Mouse (Mus musculus) heart, postnatal 0 days (tissue): ENCODE measurements around the gene Nid2. TPM values are rescaled to one million over a fixed set of nuclear protein-coding genes. Genes with fewer than 3 reads are reported as not detected.

ENCODE experiments used
- ATAC-seq: fragments of 200-750 bp; cut with Nextera tagmentation; 2 replicates; pipeline ENCODE4 v1.8.0; 2017; ENCODE audit warnings: low read depth, moderate number of reproducible peaks, moderate library complexity; ENCODE audit not compliant: insufficient read depth
- DNase-seq: peaks from one replicate; pipeline ENCODE4 v3.0.0-alpha.2; 2016; ENCODE audit warnings: low spot score
- H3K27ac ChIP-seq: fragments of 300-500 bp; sonication (generic); 2 replicates; pipeline ENCODE4 v1.5.1; 2014; ENCODE audit warnings: low read depth, mild to moderate bottlenecking
- H3K27me3 ChIP-seq: fragments of 300-500 bp; sonication (generic); 2 replicates; pipeline ENCODE4 v1.6.1; 2014; ENCODE audit warnings: low read length, mixed read lengths; ENCODE audit not compliant: control insufficient read depth, insufficient read depth
- H3K36me3 ChIP-seq: fragments of 300-500 bp; sonication (generic); replicated peaks from 2 replicates; pipeline ENCODE4 v1.6.1; 2014; ENCODE audit warnings: low read length, mixed read lengths; ENCODE audit not compliant: control insufficient read depth, insufficient read depth
- H3K4me1 ChIP-seq: fragments of 300-500 bp; sonication (generic); 2 replicates; pipeline ENCODE4 v1.6.1; 2014; ENCODE audit warnings: antibody characterized with exemption; ENCODE audit not compliant: control insufficient read depth, insufficient read depth
- H3K4me2 ChIP-seq: fragments of 300-500 bp; sonication (generic); 2 replicates; pipeline ENCODE4 v1.6.1; 2014; ENCODE audit warnings: low read depth, mild to moderate bottlenecking, low read length, moderate library complexity
- H3K4me3 ChIP-seq: fragments of 300-500 bp; sonication (generic); 2 replicates; pipeline ENCODE4 v1.5.1; 2014; ENCODE audit warnings: low read depth, low read length
- H3K9ac ChIP-seq: fragments of 300-500 bp; sonication (generic); replicated peaks from 2 replicates; pipeline ENCODE4 v1.6.1; 2014; ENCODE audit warnings: low read depth, low read length, mixed read lengths
- H3K9me3 ChIP-seq: fragments of 300-500 bp; sonication (generic); replicated peaks from 2 replicates; pipeline ENCODE4 v1.6.1; 2016; ENCODE audit warnings: low read length; ENCODE audit not compliant: control insufficient read depth
- CTCF ChIP-seq: IDR thresholded peaks from 2 replicates; pipeline ENCODE4 v1.5.1; 2016; ENCODE audit warnings: antibody characterized with exemption, control low read depth, low read depth
- EP300 ChIP-seq: IDR thresholded peaks from 2 replicates; pipeline ENCODE4 v1.6.1; 2016; ENCODE audit warnings: antibody characterized with exemption, low read depth
- WGBS: fragments of 180-500 bp; shearing (Covaris S2); extraction: QIAGEN DNeasy Blood & Tissue Kit; methylation state at CpG from one replicate; pipeline ENCODE4 v1.1.7; 2014; 5-methylcytosine and 5-hydroxymethylcytosine counted together
- polyA plus RNA-seq: library from polyadenylated mRNA; unstranded; fragments of >200 nt; fragmentation: Nextera tagmentation; extraction: Ambion mirVana; gene quantifications from 2 replicates; pipeline ENCODE4 v1.2.1, GENCODE M21; 2015
- total RNA-seq: library from RNA; depleted of rRNA; stranded (reverse); fragments of >200 nt; gene quantifications from 2 replicates; pipeline ENCODE4 v1.2.3, GENCODE M21; 2014; ENCODE audit warnings: low replicate concordance; rRNA removed

The Nid2 gene
- total RNA-seq (79.7 and 93.8 TPM in 2 replicates), polyA plus RNA-seq (40.9 and 47.7 TPM in 2 replicates)

DNA sequence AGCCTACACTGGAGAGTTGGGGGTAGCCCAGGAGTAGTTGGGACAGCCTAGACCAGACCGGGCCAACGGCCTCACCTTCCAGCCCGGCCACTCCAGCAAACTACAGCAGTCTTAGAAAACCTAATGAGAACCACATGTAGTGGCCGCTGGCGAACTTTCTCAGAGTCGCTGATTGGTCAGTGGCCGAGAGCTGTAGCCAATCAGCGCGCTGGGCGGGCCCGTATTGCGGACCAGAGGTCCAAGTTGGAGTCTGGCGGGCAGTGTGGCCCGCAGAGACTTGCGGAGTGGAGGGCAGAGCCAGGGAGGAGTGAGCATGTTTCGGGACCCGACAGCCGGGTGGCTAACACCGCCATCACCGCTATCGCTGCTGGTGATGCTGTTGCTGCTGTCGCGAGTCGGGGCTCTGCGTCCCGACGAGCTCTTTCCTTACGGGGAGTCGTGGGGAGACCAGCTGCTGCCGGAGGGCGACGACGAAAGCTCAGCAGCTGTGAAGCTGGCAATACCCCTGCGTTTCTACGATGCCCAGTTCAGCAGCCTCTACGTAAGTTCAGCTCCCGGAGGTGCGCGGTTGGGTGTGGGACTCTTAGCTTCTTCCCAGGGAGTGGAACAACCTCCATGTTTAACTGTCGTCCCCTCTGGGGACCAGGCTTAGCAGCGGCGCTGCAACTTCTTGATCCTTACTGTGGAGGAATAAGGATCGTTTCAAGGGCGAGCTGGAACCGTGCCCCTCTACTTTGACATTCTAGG, at the start of gene Nid2:
TSS of gene Nid2 (plus strand) at position 241 of the 747 bp plus-strand sequence.
- DNase-seq (peak; percentile 91), ATAC-seq (peak; percentile 95)
- Histone ChIP-seq H3K36me3 (peaks cover 9% of the 10 kb centered on the region), H3K4me3 (peak within 1 kb of the TSS; percentile 68), H3K4me2 (peak within 1 kb of the TSS; percentile 83), H3K27ac (peak within 1 kb of the TSS; percentile 83), H3K4me1 (peaks cover 11% of the 10 kb centered on the region), H3K27me3 (no peaks in the 10 kb centered on the region), H3K9ac (peak within 1 kb of the TSS; percentile 51), H3K9me3 (no peaks in the 10 kb centered on the region)
- TF ChIP-seq CTCF (no peak), EP300 (no peak)
- WGBS: under 1% methylated on average over 45 of the region's 45 CpGs

DNA sequence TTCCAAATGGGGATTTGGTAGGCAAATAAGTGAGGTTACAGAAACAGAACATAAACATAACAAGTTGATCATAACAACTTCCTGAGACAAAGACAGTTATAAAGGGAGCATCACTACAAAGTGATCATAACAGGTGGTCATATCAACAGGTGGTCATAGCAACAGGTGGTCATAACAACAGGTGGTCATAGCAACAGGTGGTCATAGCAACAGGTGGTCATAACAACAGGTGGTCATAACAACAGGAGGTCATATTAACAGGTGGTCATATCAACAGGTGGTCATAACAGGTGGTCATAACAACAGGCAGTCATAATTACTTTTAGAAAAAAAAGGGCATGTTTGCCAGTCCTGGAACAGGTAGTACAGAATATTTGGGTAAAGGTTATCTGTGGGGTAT, 49.5 kb upstream of the Nid2 start:
- TF ChIP-seq CTCF (no peak), EP300 (no peak)
- ATAC-seq: no peak
- no peak overlapping the region for H3K4me3 ChIP-seq
- H3K4me1 ChIP-seq: no peaks in the 10 kb centered on the region
- no peak overlapping the region for H3K9ac ChIP-seq
- H3K27ac ChIP-seq: no peak overlapping the region
- DNase-seq: no peak
- H3K4me2 ChIP-seq: no peak overlapping the region
- 0 out of 2 replicates have a peak, but pooled peaks cover 3% of the 10 kb centered on the region for H3K9me3 ChIP-seq
- no peaks in the 10 kb centered on the region for H3K27me3 ChIP-seq
- H3K36me3 ChIP-seq: no peaks in the 10 kb centered on the region

DNA sequence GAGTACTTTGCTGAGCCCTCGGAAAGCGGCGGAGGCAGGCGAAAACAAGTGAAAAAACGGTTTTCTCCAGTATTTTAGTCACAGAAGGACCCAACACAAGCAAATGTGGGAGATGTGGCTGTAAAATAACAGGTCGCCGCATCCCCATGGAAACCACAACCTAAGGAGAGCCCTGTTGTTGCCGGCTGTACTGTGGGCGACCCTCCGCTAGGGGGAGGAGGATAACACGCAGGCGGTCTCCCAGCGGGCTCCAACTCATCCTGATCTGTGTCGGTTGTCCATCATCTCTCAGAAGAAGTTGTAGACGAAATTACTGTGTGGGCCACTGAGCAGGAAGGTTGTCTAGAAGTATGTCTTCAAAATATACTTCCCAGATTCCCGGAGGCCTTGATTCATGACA, 45.4 kb upstream of the Nid2 start:
- Histone ChIP-seq H3K9ac (no peak overlapping the region), H3K4me1 (peaks cover 9% of the 10 kb centered on the region; the same call in 1 of the 2 replicates), H3K27ac (no peak overlapping the region), H3K4me3 (no peak overlapping the region), H3K4me2 (no peak overlapping the region; the same call in 1 of the 2 replicates), H3K27me3 (no peaks in the 10 kb centered on the region), H3K9me3 (0 out of 2 replicates have a peak, but pooled peaks cover 3% of the 10 kb centered on the region), H3K36me3 (no peaks in the 10 kb centered on the region)
- DNase-seq (peak; percentile 55), ATAC-seq (peak; percentile 65; the same call in 1 of the 2 replicates)
- 8% methylated on average over 16 of the region's 16 CpGs for WGBS
- TF ChIP-seq EP300 (no peak), CTCF (peak; percentile 83)

DNA sequence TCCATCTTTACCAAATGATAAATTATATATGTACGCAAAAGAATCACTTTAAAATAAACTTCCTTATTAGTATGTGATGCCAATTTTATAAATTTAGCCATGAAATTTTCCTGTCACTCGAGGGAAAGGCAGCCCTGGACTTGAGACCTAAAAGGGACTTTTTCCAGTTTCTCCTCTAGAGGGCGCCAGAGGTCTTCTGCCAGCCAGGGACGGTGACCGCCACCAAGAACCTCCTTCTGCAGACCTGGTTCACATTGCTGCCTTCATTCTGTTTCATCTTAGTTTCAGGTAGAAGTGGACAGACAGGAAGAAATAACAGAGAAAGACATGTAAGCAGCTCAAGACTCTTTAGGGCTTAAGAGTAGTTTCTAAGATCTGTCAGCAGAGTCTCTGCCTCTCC, 44.6 kb upstream of the Nid2 start:
- H3K4me1 ChIP-seq: peaks cover 9% of the 10 kb centered on the region; the same call in 1 of the 2 replicates
- ATAC-seq: peak; percentile 58
- peak overlapping the region; percentile 67; the same call in 1 of the 2 replicates for H3K27ac ChIP-seq

DNA sequence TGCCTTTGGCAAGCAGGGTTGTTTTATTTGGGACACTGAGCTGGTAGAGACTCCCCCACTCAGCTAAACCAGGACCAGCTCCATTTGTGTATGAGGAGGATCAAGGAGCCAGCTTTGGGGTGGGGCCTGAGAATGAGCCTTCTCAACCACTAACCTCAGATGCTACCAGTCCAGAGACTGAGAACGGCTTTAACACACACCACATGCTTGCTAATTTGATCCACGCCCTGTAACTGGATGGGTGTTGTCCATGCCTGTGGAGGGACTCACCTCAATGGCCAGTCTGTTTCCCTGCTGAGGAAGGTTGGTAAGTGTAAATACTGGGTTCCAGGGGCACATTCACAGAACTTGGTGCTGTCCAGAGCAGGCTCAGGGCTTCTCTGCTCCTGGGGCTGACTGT, 44.1 kb upstream of the Nid2 start:
- TF ChIP-seq EP300 (no peak), CTCF (no peak)
- 60% methylated on average over 2 of the region's 2 CpGs for WGBS
- H3K9me3 ChIP-seq: 0 out of 2 replicates have a peak, but pooled peaks cover 3% of the 10 kb centered on the region
- no peak overlapping the region; the same call in 1 of the 2 replicates for H3K4me2 ChIP-seq
- H3K27me3 ChIP-seq: no peaks in the 10 kb centered on the region
- ATAC-seq: no peak
- peak overlapping the region; percentile 67 for H3K27ac ChIP-seq
- H3K9ac ChIP-seq: no peak overlapping the region
- DNase-seq: no peak
- peaks cover 14% of the 10 kb centered on the region for H3K4me1 ChIP-seq
- H3K4me3 ChIP-seq: no peak overlapping the region
- no peaks in the 10 kb centered on the region for H3K36me3 ChIP-seq

More for the DNA sequence above, 44.6 kb upstream of the Nid2 start:
- Histone ChIP-seq H3K4me3 (no peak overlapping the region), H3K9ac (no peak overlapping the region), H3K9me3 (0 out of 2 replicates have a peak, but pooled peaks cover 3% of the 10 kb centered on the region), H3K4me2 (no peak overlapping the region; the same call in 1 of the 2 replicates), H3K27me3 (no peaks in the 10 kb centered on the region), H3K36me3 (no peaks in the 10 kb centered on the region)
- 1% methylated on average over 5 of the region's 5 CpGs for WGBS
- TF ChIP-seq CTCF (peak; percentile 94), EP300 (no peak)
- peak; percentile 63 for DNase-seq
